In the genomic region with DNA sequence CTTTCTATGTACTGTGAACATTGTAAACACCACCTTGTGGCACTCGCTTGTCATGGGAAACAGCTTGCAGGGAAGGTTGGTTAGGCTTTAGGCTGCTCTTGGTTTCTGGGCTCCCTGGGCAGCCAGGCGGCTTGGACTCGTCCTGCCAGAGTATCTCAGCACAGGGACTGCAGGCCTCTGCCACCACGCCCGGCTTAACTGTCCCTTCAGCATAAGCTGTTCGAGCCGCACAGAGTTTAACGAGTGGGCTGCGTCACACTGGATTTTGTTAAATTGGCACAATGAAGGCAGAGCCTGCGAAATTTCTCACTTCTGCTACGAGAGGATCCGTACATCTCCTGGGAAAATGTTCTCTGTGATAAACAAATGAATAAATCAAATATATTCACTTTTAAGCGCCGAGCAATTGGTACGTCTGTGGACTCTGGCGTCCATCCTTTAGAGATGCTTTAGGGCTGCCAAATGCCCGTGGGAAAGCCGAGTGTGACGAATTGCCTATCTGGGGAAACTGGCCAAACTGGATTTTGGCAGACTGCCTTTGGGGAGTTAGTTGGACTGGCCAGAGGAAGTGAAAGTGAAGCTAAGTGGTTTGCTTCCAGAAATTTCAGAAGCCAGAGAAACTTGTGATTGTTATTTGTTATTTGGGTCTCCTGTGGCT, we compare ENCODE assay signal across 8 mouse cellular contexts.
A peak's percentile ranks its signal among the peaks of the same experiment; 100 is the strongest.
DNase-seq lines count a peak whose midpoint lies in the region; ATAC-seq and TF ChIP-seq lines count a peak whose summit lies in the region.

No protein-coding gene starts in this region.

- no peak for DNase-seq in frontal cortex, postnatal 25 days (ENCODE audit: low spot score in 2 of 2)
- DNase-seq in gastrocnemius, postnatal 36 days: peak; percentile 61 to 71
- peak; percentile 75 for DNase-seq in kidney, adult 9 months
- no peak for DNase-seq in liver, postnatal 0 days
- peak; percentile 67 for DNase-seq in ovary, postnatal 14 days (ENCODE audit: low spot score)

- ATAC-seq in frontal cortex, adult (ENCODE audit: low TSS enrichment): 0 out of 2 replicates have a peak, but pooled peaks have one; percentile 50
- ATAC-seq in liver, postnatal 0 days: peak; percentile 15; the same call in 1 of the 2 replicates
- ATAC-seq in erythroblast, adult 5-6 weeks (replicated peaks; ENCODE audit: low FRiP score, poor library complexity, severe bottlenecking): no peak

- no peak overlapping the region for H3K4me3 ChIP-seq in bone marrow, adult 2 months (replicated peaks; ENCODE audit: control insufficient read depth, low read depth, low read length)
- H3K4me3 ChIP-seq in liver, postnatal 0 days (ENCODE audit: low read depth, low read length): no peak overlapping the region

- peak overlapping the region; percentile 32; the same call in 1 of the 2 replicates for H3K4me2 ChIP-seq in liver, postnatal 0 days (ENCODE audit: low read depth, low read length)

- peaks cover 3% of the 10 kb centered on the region; the same call in 1 of the 2 replicates for H3K4me1 ChIP-seq in bone marrow, adult 2 months (ENCODE audit: control insufficient read depth, insufficient read depth, low read length)
- peaks cover 13% of the 10 kb centered on the region for H3K4me1 ChIP-seq in liver, postnatal 0 days (ENCODE audit: insufficient read depth)

- TF ChIP-seq EP300 in liver, postnatal 0 days (IDR thresholded peaks at IDR 0.05; ENCODE audit: low read depth): no peak

- H3K27me3 ChIP-seq in liver, postnatal 0 days (ENCODE audit: insufficient read depth, low read length): no peaks in the 10 kb centered on the region

- TF ChIP-seq POLR2A in bone marrow, adult 2 months (IDR thresholded peaks at IDR 0.05; ENCODE audit: borderline replicate concordance, control insufficient read depth, low read depth, low read length): no peak

- 68% methylated on average over 19 of the region's 19 CpGs for WGBS in bone marrow, adult 2 months
- 77% methylated on average over 19 of the region's 19 CpGs for WGBS in liver, postnatal 0 days (ENCODE audit: insufficient replicate concordance)

- intact Hi-C loops in gastrocnemius, postnatal 36 days (cut with DNase I): no loop called here

- no peaks in the 10 kb centered on the region for H3K36me3 ChIP-seq in liver, postnatal 0 days (replicated peaks; ENCODE audit: insufficient read depth, low read length)

- no peak for TF ChIP-seq CTCF in bone marrow, adult 2 months (IDR thresholded peaks at IDR 0.05; ENCODE audit: control insufficient read depth, insufficient read depth, low read length)
- TF ChIP-seq CTCF in liver, postnatal 0 days (IDR thresholded peaks at IDR 0.05; ENCODE audit: low read depth): 0 out of 2 replicates have a peak, but pooled peaks have one; percentile 1

- H3K27ac ChIP-seq in bone marrow, adult 2 months (ENCODE audit: control insufficient read depth, insufficient read depth, low read depth, low read length, poor library complexity): peak overlapping the region; percentile 58; the same call in 1 of the 2 replicates
- H3K27ac ChIP-seq in liver, postnatal 0 days (ENCODE audit: low read depth): 0 out of 2 replicates have a peak overlapping the region, but pooled peaks have one; percentile 48

- no peak overlapping the region for H3K9ac ChIP-seq in liver, postnatal 0 days (replicated peaks)

- H3K9me3 ChIP-seq in liver, postnatal 0 days (ENCODE audit: low read length): peaks cover under 1% of the 10 kb centered on the region; the same call in 1 of the 2 replicates

Comparison
In these comparisons a context has a peak if more than half of its experiments do, and no peak if none do; other contexts are left out.
1. DNase-seq: peak in gastrocnemius, postnatal 36 days (2 of 2), kidney, adult 9 months (single experiment) and ovary, postnatal 14 days (single experiment); none in frontal cortex, postnatal 25 days (0 of 2) and liver, postnatal 0 days (single experiment).